Mouse (Mus musculus): ENCODE results near the gene Fbxo6.
"Not testable (repeated sequence)": the region's sequence is repeated elsewhere in the genome, so short reads cannot be mapped to it uniquely, and the experiment has no call there.

Fbxo6 gene

GRCm38 (mm10) chr4:148122694-148123066, 29.3 kb downstream of the Fbxo6 start:
- DNase-seq, result no peak

DNA sequence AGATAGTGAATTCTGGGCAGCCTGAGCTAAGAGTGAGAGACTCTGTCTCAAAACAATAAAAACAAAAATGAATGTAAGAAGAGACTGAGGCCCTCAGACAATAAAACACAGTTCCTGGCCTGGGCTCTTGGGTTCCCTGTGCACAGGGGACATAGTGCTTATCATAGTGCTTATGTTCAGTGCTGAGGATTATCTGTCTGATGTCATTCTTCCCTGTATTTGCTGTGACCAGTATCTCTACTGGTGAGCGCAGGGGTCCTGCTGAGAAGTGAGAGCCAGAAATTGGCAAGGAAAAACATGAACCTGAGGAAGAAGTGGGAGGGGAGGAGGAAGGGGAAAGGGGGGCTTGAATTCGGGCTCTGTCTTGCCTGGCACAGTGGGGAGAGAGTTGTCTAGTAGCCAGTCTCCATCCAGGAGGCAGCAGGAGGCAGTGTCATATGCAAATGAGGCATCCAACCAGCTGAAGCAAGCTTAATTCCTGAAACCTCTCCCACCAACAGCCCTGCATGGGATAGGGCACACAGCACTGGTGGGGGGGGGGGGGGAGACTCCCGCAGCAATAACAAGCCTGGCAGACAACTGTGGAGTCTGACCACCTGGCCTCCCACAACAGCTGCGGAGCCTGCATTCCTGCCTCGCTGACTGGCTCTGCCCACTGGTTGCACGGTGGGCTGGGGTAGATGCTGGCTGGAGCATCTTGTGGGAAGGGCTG, 29.8 kb downstream of the Fbxo6 start:
- DNase-seq, result no peak

DNA sequence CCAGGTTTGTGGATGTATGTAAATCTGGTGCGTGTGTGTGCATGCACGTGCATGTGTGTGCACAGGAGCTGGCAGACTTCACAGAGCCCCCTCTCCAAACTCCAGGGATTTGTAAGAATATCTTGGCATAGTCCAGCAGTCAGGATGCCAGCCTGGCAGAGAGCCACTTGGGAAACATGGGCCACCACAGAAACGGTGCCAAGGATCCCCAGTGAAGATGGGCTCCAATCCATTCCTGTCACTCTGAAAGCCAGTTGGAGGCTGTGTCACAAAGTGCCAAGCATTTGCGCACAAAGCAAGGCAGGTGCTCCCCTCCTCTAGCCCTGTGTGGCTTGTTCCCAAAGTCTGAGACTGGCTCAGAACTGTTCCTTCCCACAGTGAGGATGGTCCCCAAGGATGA, 30.6 kb downstream of the Fbxo6 start:
- DNase-seq, result no peak

- DNase-seq, result no peak
Measured at GRCm38 (mm10) chr4:148120555-148120954, 31.4 kb downstream of the Fbxo6 start.

GRCm38 (mm10) chr4:148119578-148119977, 32.4 kb downstream of the Fbxo6 start:
- not testable (repeated sequence) for DNase-seq

GRCm38 (mm10) chr4:148117392-148117791, 34.5 kb downstream of the Fbxo6 start:
- DNase-seq, result no peak

DNA sequence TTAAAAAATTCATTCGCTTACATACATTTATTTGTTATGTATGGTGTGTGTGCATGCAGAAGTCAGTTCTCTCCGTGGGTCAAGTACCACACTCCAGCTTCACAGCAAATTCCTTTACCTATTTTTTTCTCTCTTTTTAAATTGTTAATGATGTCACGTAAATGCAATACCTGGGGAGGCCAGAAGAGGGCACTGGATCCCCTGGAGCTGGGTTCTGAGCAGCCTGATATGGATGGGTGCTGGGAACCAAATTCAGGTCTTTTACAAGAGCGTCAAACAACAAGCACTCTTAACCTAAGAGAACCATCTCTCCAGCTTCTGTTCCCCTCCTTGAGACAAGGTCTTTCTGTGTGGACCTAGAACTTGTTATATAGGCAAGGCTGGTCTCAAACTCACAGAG, 35.3 kb downstream of the Fbxo6 start:
- no peak for DNase-seq

DNA sequence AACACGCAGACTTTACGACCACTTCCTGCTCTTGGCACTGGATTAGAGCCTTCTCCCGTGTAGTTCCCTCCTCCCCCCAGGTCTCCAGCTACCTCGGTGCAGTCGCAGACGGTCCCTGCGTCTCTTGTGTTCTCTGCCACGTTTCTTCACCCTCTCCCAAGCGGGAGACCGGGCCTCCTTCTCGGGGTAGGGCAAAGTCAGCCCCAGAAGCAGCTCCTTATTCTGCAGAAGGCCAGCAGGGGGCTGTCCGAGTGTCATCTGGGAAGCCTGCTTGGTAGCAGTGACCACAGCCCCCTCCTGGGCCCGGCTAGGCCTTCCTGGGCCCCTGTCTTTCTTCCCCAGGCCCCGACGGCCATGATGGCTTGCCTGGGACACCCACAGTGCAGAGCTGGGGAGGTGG, 36.5 kb downstream of the Fbxo6 start:
- peak; percentile 46 to 52 for DNase-seq

- peak; percentile 82 to 86 for DNase-seq
Measured at GRCm38 (mm10) chr4:148114758-148115391, 37.1 kb downstream of the Fbxo6 start.

DNA sequence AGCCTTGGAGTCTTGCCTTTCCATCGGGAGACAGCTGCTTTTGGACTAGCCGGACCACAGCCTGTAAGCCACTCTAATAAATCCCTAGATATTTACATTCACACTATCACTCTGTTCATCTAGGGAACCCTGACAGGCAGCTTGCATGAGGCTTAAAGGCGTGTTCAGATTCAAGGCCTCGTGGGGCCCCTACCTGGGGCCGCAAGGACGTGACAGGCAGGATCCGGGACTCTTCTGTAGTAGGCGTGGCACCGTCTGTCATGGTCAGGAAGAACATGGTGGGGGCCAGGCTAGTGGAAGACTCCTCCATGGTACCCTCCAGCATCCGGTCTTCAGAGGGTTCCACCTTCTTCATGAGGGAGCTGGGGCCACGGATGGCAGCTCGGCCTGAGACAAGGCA, 39.4 kb downstream of the Fbxo6 start:
- no peak for DNase-seq

- DNase-seq, result no peak
Measured at GRCm38 (mm10) chr4:148109215-148109614, 42.7 kb downstream of the Fbxo6 start.

DNA sequence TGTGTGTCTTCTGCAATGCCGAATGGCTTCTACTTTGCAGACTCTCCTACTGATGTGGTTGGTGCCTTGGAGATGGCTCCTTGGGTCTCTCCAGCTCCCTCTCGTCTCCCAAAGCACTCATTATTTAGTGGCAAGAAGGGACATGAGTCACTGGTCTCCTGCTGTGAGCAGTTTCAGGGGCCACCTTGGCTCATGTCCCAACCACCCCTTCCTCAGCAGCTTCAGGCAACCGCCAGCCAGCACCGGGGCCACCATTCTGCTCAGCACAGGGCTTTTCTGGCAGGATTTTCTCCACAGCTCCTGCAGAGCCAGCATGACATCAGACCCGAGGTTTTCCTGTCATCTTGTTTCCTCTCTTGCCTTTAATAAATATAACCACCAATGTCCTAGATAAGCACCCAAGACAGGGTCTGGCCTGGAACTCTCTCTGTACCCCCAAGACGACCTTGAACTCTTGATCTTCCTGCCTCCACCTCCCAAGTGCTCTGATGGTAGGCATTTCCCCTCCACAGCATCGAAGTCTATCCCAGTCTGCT, 43.3 kb downstream of the Fbxo6 start:
- no peak for DNase-seq

DNA sequence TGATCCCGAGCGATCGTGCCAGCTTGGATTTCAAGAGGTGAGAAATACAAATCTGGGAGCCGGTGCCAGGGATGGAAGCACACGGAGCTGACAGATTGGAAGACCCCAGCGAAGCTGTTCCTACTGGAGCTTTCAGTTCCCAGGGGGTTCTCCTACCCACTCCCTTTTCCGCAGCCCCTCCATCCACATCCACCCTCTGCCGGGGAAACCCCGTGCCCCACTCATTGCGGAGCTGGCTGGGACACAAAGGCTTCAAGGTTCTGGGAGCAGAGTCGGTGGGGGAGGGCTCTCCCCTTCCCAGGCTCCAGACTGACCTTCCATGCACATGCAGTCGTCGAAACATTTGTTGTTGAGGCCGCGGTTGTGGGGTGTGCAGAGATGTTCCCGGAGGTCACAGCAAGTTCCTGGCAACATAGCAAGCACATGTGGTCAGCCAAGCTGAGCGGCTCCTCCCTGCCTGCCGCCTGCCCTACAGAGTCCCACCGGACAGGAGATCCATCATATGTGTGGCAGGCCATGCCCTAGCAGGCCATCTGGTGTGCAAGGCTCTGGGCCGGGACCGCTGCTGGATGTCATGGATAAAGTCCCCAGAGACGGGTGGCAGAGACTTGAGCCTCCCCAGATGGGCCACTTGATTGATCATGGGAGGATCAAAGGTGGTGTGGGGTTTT, 44.2 kb downstream of the Fbxo6 start:
- no peak for DNase-seq

DNA sequence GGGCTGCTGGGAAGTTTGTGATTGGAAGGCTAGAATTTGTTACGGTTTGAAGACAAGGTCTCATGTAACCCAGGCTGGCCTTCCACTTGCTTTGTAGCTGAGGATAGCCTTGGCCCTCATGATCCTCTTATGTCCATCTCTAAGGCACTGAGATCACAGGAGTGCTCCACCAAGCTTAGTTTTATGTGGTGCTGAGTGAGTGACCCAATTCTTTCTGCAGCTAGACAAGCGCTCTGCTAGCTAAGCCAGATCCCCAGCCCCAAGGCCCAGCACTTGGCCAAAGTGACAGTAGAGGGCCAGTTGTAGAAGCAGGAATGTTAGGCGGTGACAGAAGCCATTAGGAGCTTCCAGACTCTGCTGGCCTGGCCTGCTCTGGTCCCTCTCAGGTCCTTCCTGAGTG, 47.8 kb downstream of the Fbxo6 start:
- DNase-seq, result no peak

GRCm38 (mm10) chr4:148101801-148102527, 50.0 kb downstream of the Fbxo6 start:
- peak; percentile 89 to 92 for DNase-seq

- DNase-seq, result no peak
Measured at GRCm38 (mm10) chr4:148098666-148099065, 53.3 kb downstream of the Fbxo6 start.

- DNase-seq, result peak; percentile 68 to 84
Measured at GRCm38 (mm10) chr4:148097936-148098335, 54.0 kb downstream of the Fbxo6 start.

Measured in thymus, postnatal 36 days (tissue).